Mouse (Mus musculus): ENCODE data around the gene Gm28827. TPM values are rescaled to one million over a fixed set of nuclear protein-coding genes. Genes with fewer than 3 reads are reported as not detected.
"Not testable (repeated sequence)": the region's sequence is repeated elsewhere in the genome, so short reads cannot be mapped to it uniquely, and the experiment has no call there.

Gm28827 gene
- not detected for total RNA-seq (2021)
- long read RNA-seq, experiment 1: 0 reads
- long read RNA-seq, experiment 2: 0 reads

GRCm38 (mm10) chrY:83030647-83031046 lies at the start of gene Gm28827:
Gm28827 (plus strand) TSS chrY:83030947.
- DNase-seq: not testable (repeated sequence)

Data from gastrocnemius, postnatal 10 days (tissue).